Mouse (Mus musculus) ES-E14 (cell line): Measurements from ENCODE around the gene Atad1. TPM values are rescaled to one million over a fixed set of nuclear protein-coding genes. Genes with fewer than 3 reads are reported as not detected.

ENCODE experiments used
- DNase-seq: peaks from one replicate; pipeline ENCODE4 v3.0.0-alpha.2; 2013; ENCODE audit warnings: low read depth, low spot score
- H3K27ac ChIP-seq: 2 replicates; pipeline ENCODE4 v1.5.1; 2012; ENCODE audit warnings: low read depth, mild to moderate bottlenecking, low read length, moderate library complexity, mixed read lengths; ENCODE audit not compliant: poor library complexity, insufficient read depth, severe bottlenecking
- H3K36me3 ChIP-seq: 2 replicates; pipeline ENCODE4 v1.6.1; 2012; ENCODE audit warnings: mild to moderate bottlenecking, low read length, moderate library complexity, mixed read lengths; ENCODE audit not compliant: control insufficient read depth, poor library complexity, insufficient read depth, severe bottlenecking
- H3K4me1 ChIP-seq, 2 experiments: fragments of 150-350 bp in 1 of 2; sonication (generic) in 1 of 2; 2 replicates each; pipeline ENCODE4 v1.6.1; 2012; ENCODE audit warnings: low read length in 2 of 2, mild to moderate bottlenecking in 1 of 2, mixed read lengths in 1 of 2; ENCODE audit not compliant: control insufficient read depth in 2 of 2, insufficient read depth in 2 of 2, poor library complexity in 1 of 2
- H3K4me3 ChIP-seq, 2 experiments: fragments of 150-350 bp in 1 of 2; sonication (generic) in 1 of 2; 2 replicates each; pipeline ENCODE4 v1.5.1; 2012; ENCODE audit warnings: low read length in 2 of 2, low read depth in 1 of 2, mild to moderate bottlenecking in 1 of 2, mixed read lengths in 1 of 2; ENCODE audit not compliant: insufficient read depth in 1 of 2, poor library complexity in 1 of 2, severe bottlenecking in 1 of 2
- H3K9ac ChIP-seq: 2 replicates; pipeline ENCODE4 v1.6.1; 2012; ENCODE audit warnings: low read depth, mild to moderate bottlenecking, low read length, mixed read lengths; ENCODE audit not compliant: poor library complexity, insufficient read depth, severe bottlenecking
- H3K9me3 ChIP-seq: fragments of 150-350 bp; sonication (generic); 2 replicates; pipeline ENCODE4 v1.6.1; 2012; ENCODE audit warnings: low read depth, mild to moderate bottlenecking, low read length; ENCODE audit not compliant: control insufficient read depth, insufficient read depth
- CHD2 ChIP-seq: IDR thresholded peaks from 2 replicates; pipeline ENCODE4 v1.6.1; 2014; ENCODE audit warnings: mild to moderate bottlenecking, low read depth, low read length, inconsistent platforms
- HCFC1 ChIP-seq: IDR thresholded peaks from 2 replicates; pipeline ENCODE4 v1.6.1; 2012; ENCODE audit warnings: low read length, inconsistent platforms, borderline replicate concordance; ENCODE audit not compliant: insufficient read depth
- MAFK ChIP-seq: IDR thresholded peaks from 2 replicates; pipeline ENCODE4 v1.6.1; 2014; ENCODE audit warnings: mild to moderate bottlenecking, low read depth, low read length, inconsistent platforms; ENCODE audit not compliant: insufficient read depth
- ZC3H11A ChIP-seq: IDR thresholded peaks from 2 replicates; pipeline ENCODE4 v1.6.1; 2012; ENCODE audit warnings: low read depth, mild to moderate bottlenecking, inconsistent platforms, low read length, borderline replicate concordance
- ZNF384 ChIP-seq: IDR thresholded peaks from 2 replicates; pipeline ENCODE4 v1.6.1; 2012; ENCODE audit warnings: low read depth, low read length, inconsistent platforms
- in situ Hi-C, 2 experiments: fragments of 600-800 bp; cut with MboI; formaldehyde crosslinking; loops; one replicate each; pipeline ENCODE4 v1.15.1; 2025; ENCODE audit warnings: low sequenced_read_pairs in 2 of 2, inconsistent platforms in 1 of 2; ENCODE audit not compliant: unreplicated experiment in 2 of 2
- total RNA-seq: library from RNA; depleted of rRNA; stranded (reverse); fragments of 300-350 nt; gene quantifications from 2 replicates; pipeline ENCODE4 v1.2.3, GENCODE M21; 2012

Atad1 gene
- total RNA-seq, 1 experiment = 84.9 TPM

GRCm38 (mm10) chr19:32732922-32733321 is 6.7 kb downstream of the Atad1 start:
- no peak for DNase-seq
- in situ Hi-C loops = no loop called here
- Histone ChIP-seq H3K9me3 (no peaks in the 10 kb centered on the region), H3K36me3 (no peaks in the 10 kb centered on the region; the same call in 1 of the 2 replicates), H3K4me1 (peaks cover 5 to 7% of the 10 kb centered on the region in 2 experiments), H3K4me3 (no peak overlapping the region), H3K9ac (no peak overlapping the region), H3K27ac (no peak overlapping the region)
- no peak for TF ChIP-seq ZNF384
- no peak for TF ChIP-seq HCFC1
- TF ChIP-seq CHD2 = no peak
- TF ChIP-seq ZC3H11A = no peak
- TF ChIP-seq MAFK = no peak

GRCm38 (mm10) chr19:32729785-32730184 is 9.8 kb downstream of the Atad1 start:
- in situ Hi-C loops = loop anchor here in 1 of 2 experiments (10.0 kb wide), 1 partner anchor 225 kb away; no protein-coding TSS in a partner anchor
- H3K36me3 ChIP-seq = no peaks in the 10 kb centered on the region
- H3K4me3 ChIP-seq = no peak overlapping the region
- no peak for TF ChIP-seq MAFK
- TF ChIP-seq ZNF384 = no peak
- no peak for TF ChIP-seq CHD2
- no peak for TF ChIP-seq ZC3H11A
- TF ChIP-seq HCFC1 = no peak
- DNase-seq = no peak
- no peak overlapping the region for H3K9ac ChIP-seq
- H3K4me1 ChIP-seq = peaks cover 6 to 14% of the 10 kb centered on the region in 2 experiments
- no peaks in the 10 kb centered on the region for H3K9me3 ChIP-seq
- no peak overlapping the region for H3K27ac ChIP-seq

GRCm38 (mm10) chr19:32726451-32727325 is 12.9 kb downstream of the Atad1 start:
- TF ChIP-seq HCFC1 = no peak
- TF ChIP-seq MAFK = peak; percentile 72
- TF ChIP-seq CHD2 = 0 out of 2 replicates have a peak, but pooled peaks have one; percentile 34
- H3K4me1 ChIP-seq = peaks cover 9 to 24% of the 10 kb centered on the region in 2 experiments
- H3K36me3 ChIP-seq = no peaks in the 10 kb centered on the region
- in situ Hi-C loops = loop anchor here in 1 of 2 experiments (10.0 kb wide), 1 partner anchor 228 kb away; no protein-coding TSS in a partner anchor
- no peaks in the 10 kb centered on the region for H3K9me3 ChIP-seq
- peak overlapping the region; percentile 83; the same call in 1 of the 2 replicates for H3K9ac ChIP-seq
- H3K4me3 ChIP-seq = peak overlapping the region; percentile 35 to 38
- DNase-seq = peak; percentile 69
- peak overlapping the region; percentile 97 for H3K27ac ChIP-seq

GRCm38 (mm10) chr19:32723817-32724216 is 15.8 kb downstream of the Atad1 start:
- no peak for DNase-seq
- H3K9me3 ChIP-seq = no peaks in the 10 kb centered on the region
- in situ Hi-C loops = loop anchor here (5.0 to 25.0 kb wide), 3 partner anchors 33 to 513 kb away; partner anchors contain the start of gene Pten (in 1 of the 2)
- TF ChIP-seq CHD2 (peak; percentile 43; the same call in 1 of the 2 replicates), ZNF384 (peak; percentile 47; the same call in 1 of the 2 replicates), MAFK (no peak), HCFC1 (no peak), ZC3H11A (no peak)
- peak overlapping the region; percentile 10 to 14; a peak in 2 of 4 replicates for H3K4me3 ChIP-seq
- peak overlapping the region; percentile 31; the same call in 1 of the 2 replicates for H3K27ac ChIP-seq
- H3K9ac ChIP-seq = no peak overlapping the region; the same call in 1 of the 2 replicates
- peaks cover 7 to 24% of the 10 kb centered on the region in 2 experiments for H3K4me1 ChIP-seq
- no peaks in the 10 kb centered on the region for H3K36me3 ChIP-seq
